Mouse (Mus musculus) embryonic facial prominence, embryonic 12.5 days (tissue): ENCODE measurements at regions not wholly inside any gene's neighbourhood (a gene's known extent, or its start where the extent isn't known, plus 50 kb on each side); places are given as distances from the start of the nearest gene placed in this dataset.

Experiments used
- ATAC-seq: fragments of 200-750 bp; cut with Nextera tagmentation; 2 replicates; pipeline ENCODE4 v1.8.0; 2017; ENCODE audit not compliant: insufficient number of reproducible peaks, insufficient read depth, low FRiP score, low TSS enrichment
- H3K27ac ChIP-seq: fragments of 300-500 bp; sonication (generic); 2 replicates; pipeline ENCODE4 v1.5.1; 2016; ENCODE audit warnings: mild to moderate bottlenecking
- H3K27me3 ChIP-seq: fragments of 300-500 bp; sonication (generic); 2 replicates; pipeline ENCODE4 v1.6.1; 2016; ENCODE audit warnings: mild to moderate bottlenecking, moderate library complexity
- H3K36me3 ChIP-seq: fragments of 300-500 bp; sonication (generic); 2 replicates; pipeline ENCODE4 v1.6.1; 2016; ENCODE audit warnings: mild to moderate bottlenecking
- H3K4me1 ChIP-seq: fragments of 300-500 bp; sonication (generic); 2 replicates; pipeline ENCODE4 v1.6.1; 2016
- H3K4me2 ChIP-seq: fragments of 300-500 bp; sonication (generic); replicated peaks from 2 replicates; pipeline ENCODE4 v1.6.1; 2016; ENCODE audit warnings: mild to moderate bottlenecking, moderate library complexity
- H3K4me3 ChIP-seq: fragments of 300-500 bp; sonication (generic); 2 replicates; pipeline ENCODE4 v1.5.1; 2016; ENCODE audit warnings: mild to moderate bottlenecking
- H3K9ac ChIP-seq: fragments of 300-500 bp; sonication (generic); 2 replicates; pipeline ENCODE4 v1.6.1; 2016; ENCODE audit warnings: mild to moderate bottlenecking, moderate library complexity
- H3K9me3 ChIP-seq: fragments of 300-500 bp; sonication (generic); 2 replicates; pipeline ENCODE4 v1.6.1; 2016; ENCODE audit warnings: mild to moderate bottlenecking, moderate library complexity
- WGBS: fragments of 180-500 bp; shearing (Covaris S2); methylation state at CpG from one replicate; pipeline ENCODE4 v1.1.7; 2016; 5-methylcytosine and 5-hydroxymethylcytosine counted together

GRCm38 (mm10) chr2:101080231-101080630 is 544.3 kb upstream of the Rag2 start:
- no peak for ATAC-seq
- no peaks in the 10 kb centered on the region for H3K27me3 ChIP-seq
- H3K4me1 ChIP-seq = no peaks in the 10 kb centered on the region
- H3K9me3 ChIP-seq = no peaks in the 10 kb centered on the region
- no peak overlapping the region for H3K4me2 ChIP-seq
- H3K9ac ChIP-seq = no peak overlapping the region
- no peak overlapping the region for H3K27ac ChIP-seq
- WGBS = 60% methylated on average over 1 of the region's 1 CpGs
- no peaks in the 10 kb centered on the region for H3K36me3 ChIP-seq
- H3K4me3 ChIP-seq = no peak overlapping the region

- Histone ChIP-seq H3K9me3 (no peaks in the 10 kb centered on the region), H3K4me1 (no peaks in the 10 kb centered on the region), H3K4me2 (no peak overlapping the region), H3K4me3 (no peak overlapping the region), H3K9ac (no peak overlapping the region), H3K36me3 (no peaks in the 10 kb centered on the region), H3K27ac (no peak overlapping the region), H3K27me3 (no peaks in the 10 kb centered on the region)
- no peak for ATAC-seq
Observed at GRCm38 (mm10) chr2:101083813-101084212, 540.7 kb upstream of the Rag2 start.

- Histone ChIP-seq H3K9ac (no peak overlapping the region), H3K4me1 (no peaks in the 10 kb centered on the region)
- WGBS = 83% methylated on average over 1 of the region's 1 CpGs
Observed at GRCm38 (mm10) chr2:101084648-101085047, 539.9 kb upstream of the Rag2 start.

GRCm38 (mm10) chr2:101107183-101107872 is 517.2 kb upstream of the Rag2 start:
- Histone ChIP-seq H3K9ac (no peak overlapping the region), H3K9me3 (no peaks in the 10 kb centered on the region), H3K4me2 (no peak overlapping the region), H3K27me3 (no peaks in the 10 kb centered on the region), H3K27ac (no peak overlapping the region), H3K4me1 (no peaks in the 10 kb centered on the region), H3K36me3 (no peaks in the 10 kb centered on the region), H3K4me3 (no peak overlapping the region)
- 85% methylated on average over 1 of the region's 1 CpGs for WGBS
- ATAC-seq = no peak

More at GRCm38 (mm10) chr2:101084648-101085047, 539.9 kb upstream of the Rag2 start:
- H3K36me3 ChIP-seq = no peaks in the 10 kb centered on the region
- no peaks in the 10 kb centered on the region for H3K27me3 ChIP-seq
- H3K4me3 ChIP-seq = no peak overlapping the region
- no peak for ATAC-seq
- no peak overlapping the region for H3K4me2 ChIP-seq
- no peaks in the 10 kb centered on the region for H3K9me3 ChIP-seq
- H3K27ac ChIP-seq = no peak overlapping the region

GRCm38 (mm10) chr2:101136867-101137266 is 487.7 kb upstream of the Rag2 start:
- H3K9me3 ChIP-seq = no peaks in the 10 kb centered on the region
- H3K27ac ChIP-seq = no peak overlapping the region
- no peaks in the 10 kb centered on the region for H3K27me3 ChIP-seq
- no peak overlapping the region for H3K4me3 ChIP-seq
- no peaks in the 10 kb centered on the region for H3K36me3 ChIP-seq
- no peak overlapping the region for H3K4me2 ChIP-seq
- 17% methylated on average over 1 of the region's 1 CpGs for WGBS
- no peaks in the 10 kb centered on the region for H3K4me1 ChIP-seq
- ATAC-seq = no peak
- H3K9ac ChIP-seq = no peak overlapping the region

- Histone ChIP-seq H3K9me3 (no peaks in the 10 kb centered on the region), H3K27me3 (no peaks in the 10 kb centered on the region), H3K36me3 (no peaks in the 10 kb centered on the region), H3K4me2 (no peak overlapping the region), H3K4me3 (no peak overlapping the region), H3K9ac (no peak overlapping the region), H3K27ac (no peak overlapping the region), H3K4me1 (no peaks in the 10 kb centered on the region)
- no peak for ATAC-seq
- 89% methylated on average over 1 of the region's 1 CpGs for WGBS
Observed at GRCm38 (mm10) chr2:101139931-101140330, 484.6 kb upstream of the Rag2 start.

- WGBS = 53% methylated on average over 5 of the region's 5 CpGs
- H3K9me3 ChIP-seq = no peaks in the 10 kb centered on the region
- ATAC-seq = no peak
Observed at GRCm38 (mm10) chr2:101156755-101157271, 467.7 kb upstream of the Rag2 start.

GRCm38 (mm10) chr2:101159276-101159675 is 465.2 kb upstream of the Rag2 start:
- no peaks in the 10 kb centered on the region for H3K4me1 ChIP-seq
- H3K36me3 ChIP-seq = no peaks in the 10 kb centered on the region
- H3K27me3 ChIP-seq = no peaks in the 10 kb centered on the region
- H3K4me3 ChIP-seq = no peak overlapping the region
- H3K9ac ChIP-seq = no peak overlapping the region
- no peak overlapping the region for H3K27ac ChIP-seq
- no peaks in the 10 kb centered on the region for H3K9me3 ChIP-seq
- ATAC-seq = no peak
- WGBS = 25% methylated on average over 4 of the region's 4 CpGs
- H3K4me2 ChIP-seq = no peak overlapping the region

More at GRCm38 (mm10) chr2:101156755-101157271, 467.7 kb upstream of the Rag2 start:
- Histone ChIP-seq H3K4me3 (no peak overlapping the region), H3K27ac (no peak overlapping the region), H3K4me1 (no peaks in the 10 kb centered on the region), H3K36me3 (no peaks in the 10 kb centered on the region), H3K27me3 (no peaks in the 10 kb centered on the region), H3K4me2 (no peak overlapping the region), H3K9ac (no peak overlapping the region)

- 64% methylated on average over 6 of the region's 6 CpGs for WGBS
Observed at GRCm38 (mm10) chr2:101165942-101166341, 458.6 kb upstream of the Rag2 start.

GRCm38 (mm10) chr2:101172806-101173205 is 451.7 kb upstream of the Rag2 start:
- Histone ChIP-seq H3K9ac (no peak overlapping the region), H3K9me3 (no peaks in the 10 kb centered on the region), H3K4me3 (no peak overlapping the region), H3K27ac (no peak overlapping the region), H3K27me3 (no peaks in the 10 kb centered on the region), H3K4me2 (no peak overlapping the region), H3K4me1 (no peaks in the 10 kb centered on the region), H3K36me3 (no peaks in the 10 kb centered on the region)
- ATAC-seq = 0 out of 2 replicates have a peak, but pooled peaks have one; percentile 52
- 49% methylated on average over 6 of the region's 6 CpGs for WGBS

More at GRCm38 (mm10) chr2:101165942-101166341, 458.6 kb upstream of the Rag2 start:
- ATAC-seq = no peak
- Histone ChIP-seq H3K27ac (no peak overlapping the region), H3K36me3 (no peaks in the 10 kb centered on the region), H3K4me1 (no peaks in the 10 kb centered on the region), H3K4me2 (no peak overlapping the region), H3K4me3 (no peak overlapping the region), H3K9ac (no peak overlapping the region), H3K9me3 (no peaks in the 10 kb centered on the region), H3K27me3 (no peaks in the 10 kb centered on the region)

GRCm38 (mm10) chr2:101175124-101175523 is 449.4 kb upstream of the Rag2 start:
- WGBS = 68% methylated on average over 3 of the region's 3 CpGs
- H3K4me3 ChIP-seq = no peak overlapping the region
- no peaks in the 10 kb centered on the region for H3K27me3 ChIP-seq
- no peaks in the 10 kb centered on the region for H3K36me3 ChIP-seq
- no peaks in the 10 kb centered on the region for H3K4me1 ChIP-seq
- no peak for ATAC-seq
- no peak overlapping the region for H3K4me2 ChIP-seq
- no peak overlapping the region for H3K27ac ChIP-seq
- H3K9me3 ChIP-seq = no peaks in the 10 kb centered on the region
- no peak overlapping the region for H3K9ac ChIP-seq

- no peak overlapping the region for H3K4me3 ChIP-seq
- H3K9me3 ChIP-seq = no peaks in the 10 kb centered on the region
- H3K27me3 ChIP-seq = no peaks in the 10 kb centered on the region
- 77% methylated on average over 3 of the region's 3 CpGs for WGBS
- H3K9ac ChIP-seq = no peak overlapping the region
- H3K36me3 ChIP-seq = no peaks in the 10 kb centered on the region
- H3K27ac ChIP-seq = no peak overlapping the region
- ATAC-seq = no peak
- no peaks in the 10 kb centered on the region for H3K4me1 ChIP-seq
- no peak overlapping the region for H3K4me2 ChIP-seq
Observed at GRCm38 (mm10) chr2:101206637-101207036, 417.9 kb upstream of the Rag2 start.
